Mouse (Mus musculus) gonadal fat pad, adult 2 months (tissue): ENCODE data around the gene Grcc10. TPM values are rescaled to one million over a fixed set of nuclear protein-coding genes. Genes with fewer than 3 reads are reported as not detected.

Source experiments
- DNase-seq: peaks from one replicate; pipeline ENCODE4 v3.0.0-alpha.2; 2012; ENCODE audit warnings: low read depth
- polyA plus RNA-seq: library from polyadenylated mRNA; depleted of rRNA; stranded (reverse); fragments of >200 nt; gene quantifications from 2 replicates; pipeline ENCODE4 v1.2.3, GENCODE M21; 2012

The Grcc10 gene
- polyA plus RNA-seq, 1 experiment: 329 TPM

- DNase-seq: no peak
Measured at GRCm38 (mm10) chr6:124757351-124757880, 16.2 kb upstream of the Grcc10 start.

GRCm38 (mm10) chr6:124756652-124757350 is 15.6 kb upstream of the Grcc10 start:
- DNase-seq: no peak

GRCm38 (mm10) chr6:124755831-124756595 is 14.8 kb upstream of the Grcc10 start, which contains the start of the genes Gm45234 and Atn1:
Gene Gm45234 (minus strand): TSS chr6:124756021.
Gene Atn1 (minus strand): TSS chr6:124756524.
- no peak for DNase-seq

- DNase-seq: no peak
Measured at GRCm38 (mm10) chr6:124755306-124755705, 14.1 kb upstream of the Grcc10 start.

GRCm38 (mm10) chr6:124753861-124754260 is 12.7 kb upstream of the Grcc10 start:
- DNase-seq: no peak

- DNase-seq: no peak
Measured at GRCm38 (mm10) chr6:124750405-124750804, 9.2 kb upstream of the Grcc10 start.

- DNase-seq: no peak
Measured at GRCm38 (mm10) chr6:124746654-124747632, 5.8 kb upstream of the Grcc10 start.

GRCm38 (mm10) chr6:124746296-124746605 is 5.1 kb upstream of the Grcc10 start:
- no peak for DNase-seq

- DNase-seq: no peak
Measured at GRCm38 (mm10) chr6:124745490-124746295, 4.5 kb upstream of the Grcc10 start.

GRCm38 (mm10) chr6:124744755-124745321 is 3.7 kb upstream of the Grcc10 start:
- DNase-seq: no peak

- DNase-seq: no peak
Measured at GRCm38 (mm10) chr6:124743647-124744046, 2.5 kb upstream of the Grcc10 start.

GRCm38 (mm10) chr6:124742839-124743514 is 1.8 kb upstream of the Grcc10 start:
- no peak for DNase-seq

- no peak for DNase-seq
Measured at GRCm38 (mm10) chr6:124741842-124742241, 668 bp upstream of the Grcc10 start.

GRCm38 (mm10) chr6:124740211-124740887 is 825 bp downstream of the Grcc10 start:
- DNase-seq: no peak

- no peak for DNase-seq
Measured at GRCm38 (mm10) chr6:124739231-124739796, 1.9 kb downstream of the Grcc10 start.

GRCm38 (mm10) chr6:124738511-124739023 is 2.6 kb downstream of the Grcc10 start, which contains the start of gene Ptpn6:
Gene Ptpn6 (minus strand): TSS chr6:124738714.
- no peak for DNase-seq

- no peak for DNase-seq
Measured at GRCm38 (mm10) chr6:124737040-124737439, 4.1 kb downstream of the Grcc10 start.

- DNase-seq: no peak
Measured at GRCm38 (mm10) chr6:124734417-124734816, 6.8 kb downstream of the Grcc10 start.
